Mouse (Mus musculus): ENCODE data around the gene Gm13275. TPM values are rescaled to one million over a fixed set of nuclear protein-coding genes. Genes with fewer than 3 reads are reported as not detected.
"Not testable (repeated sequence)": the region's sequence is repeated elsewhere in the genome, so short reads cannot be mapped to it uniquely, and the experiment has no call there.

The Gm13275 gene
- polyA plus RNA-seq, 1 experiment from 2014 or later, result not detected

GRCm38 (mm10) chr4:88815928-88816327 lies 21.6 kb downstream of the Gm13275 start, which contains the start of gene Ifna7:
Gene Ifna7 (plus strand): TSS chr4:88816228.
- no peak for TF ChIP-seq CTCF (IDR thresholded peaks at IDR 0.05)
- in situ Hi-C loops (cut with MboI; ENCODE audit: low pct_unique_long_range_greater_than_20kb), result no loop called here
- H3K27me3 ChIP-seq, result no peaks in the 10 kb centered on the region
- CTCF ChIA-PET, result no interaction called here
- DNase-seq (ENCODE audit: low read depth, low spot score), result no peak
- ATAC-seq, result no peak
- POLR2A ChIA-PET, result no interaction called here

GRCm38 (mm10) chr4:88819659-88820058 lies 25.4 kb downstream of the Gm13275 start, which contains the start of gene Ifna11:
Gene Ifna11 (plus strand): TSS chr4:88819959.
- ATAC-seq (no peak), DNase-seq (ENCODE audit: low read depth, low spot score) (no peak)
- CTCF ChIA-PET, result interaction anchor here (1.2 kb wide), 1 partner anchor 11 kb away, joined by 5 read pairs; no protein-coding TSS in a partner anchor
- no peak for TF ChIP-seq CTCF (IDR thresholded peaks at IDR 0.05)
- in situ Hi-C loops (cut with MboI; ENCODE audit: low pct_unique_long_range_greater_than_20kb), result no loop called here
- POLR2A ChIA-PET, result no interaction called here
- no peaks in the 10 kb centered on the region for H3K27me3 ChIP-seq

GRCm38 (mm10) chr4:88822995-88823394 lies 28.7 kb downstream of the Gm13275 start:
- POLR2A ChIA-PET, result no interaction called here

GRCm38 (mm10) chr4:88827116-88827515 lies 32.8 kb downstream of the Gm13275 start, which contains the start of gene Ifna6:
Gene Ifna6 (plus strand): TSS chr4:88827416.
- POLR2A ChIA-PET; H3K27me3 ChIP-seq; DNase-seq (ENCODE audit: low read depth, low spot score); CTCF ChIA-PET; ATAC-seq: not testable (repeated sequence)
- in situ Hi-C loops (cut with MboI; ENCODE audit: low pct_unique_long_range_greater_than_20kb), result loop anchor here (25.0 kb wide), 4 partner anchors 665 to 1715 kb away; partner anchors contain the start of gene Dmrta1

More at GRCm38 (mm10) chr4:88822995-88823394, 28.7 kb downstream of the Gm13275 start:
- DNase-seq (ENCODE audit: low read depth, low spot score) (no peak), ATAC-seq (no peak)
- CTCF ChIA-PET, result interaction anchor here (1.9 kb wide), 1 partner anchor 8 kb away, joined by 10 read pairs; no protein-coding TSS in a partner anchor
- in situ Hi-C loops (cut with MboI; ENCODE audit: low pct_unique_long_range_greater_than_20kb), result no loop called here
- TF ChIP-seq CTCF (IDR thresholded peaks at IDR 0.05), result peak; percentile 34
- no peaks in the 10 kb centered on the region for H3K27me3 ChIP-seq

- peak; percentile 97 for TF ChIP-seq CTCF (IDR thresholded peaks at IDR 0.05)
- in situ Hi-C loops (cut with MboI; ENCODE audit: low pct_unique_long_range_greater_than_20kb), result loop anchor here (5.0 to 25.0 kb wide), 5 partner anchors 258 to 1718 kb away; partner anchors contain the start of genes Dmrta1 and Ifna14
- H3K27me3 ChIP-seq, result peaks cover 4% of the 10 kb centered on the region
- DNase-seq (ENCODE audit: low read depth, low spot score) (peak; percentile 30), ATAC-seq (peak; percentile 27)
- CTCF ChIA-PET, result interaction anchor here (1.0 to 3.0 kb wide), 18 partner anchors 8 to 669 kb away, joined by 3 to 31 read pairs (median 6); partner anchors contain the start of genes Ifna14 and Ifna4
- POLR2A ChIA-PET, result no interaction called here
These were observed 36.2 kb downstream of the Gm13275 start for GRCm38 (mm10) chr4:88830523-88830922.

GRCm38 (mm10) chr4:88835225-88835624 lies 40.9 kb downstream of the Gm13275 start, which contains the start of gene Ifna5:
Gene Ifna5 (plus strand): TSS chr4:88835525.
- ATAC-seq, CTCF ChIA-PET: not testable (repeated sequence)

GRCm38 (mm10) chr4:88838828-88839227 lies 44.5 kb downstream of the Gm13275 start:
- peak; percentile 42 for TF ChIP-seq CTCF (IDR thresholded peaks at IDR 0.05)
- no peak for ATAC-seq
- in situ Hi-C loops (cut with MboI; ENCODE audit: low pct_unique_long_range_greater_than_20kb), result loop anchor here (25.0 kb wide), 4 partner anchors 677 to 1727 kb away; partner anchors contain the start of gene Dmrta1
- no peak for DNase-seq (ENCODE audit: low read depth, low spot score)
- ChIA-PET POLR2A (no interaction called here), CTCF (interaction anchor here (1.1 kb wide), 1 partner anchor 10 kb away, joined by 4 read pairs; no protein-coding TSS in a partner anchor)
- no peaks in the 10 kb centered on the region for H3K27me3 ChIP-seq

More at GRCm38 (mm10) chr4:88835225-88835624, 40.9 kb downstream of the Gm13275 start, which contains the start of gene Ifna5:
- DNase-seq (ENCODE audit: low read depth, low spot score); H3K27me3 ChIP-seq; POLR2A ChIA-PET: not testable (repeated sequence)
- in situ Hi-C loops (cut with MboI; ENCODE audit: low pct_unique_long_range_greater_than_20kb), result loop anchor here (25.0 kb wide), 4 partner anchors 673 to 1723 kb away; partner anchors contain the start of gene Dmrta1

GRCm38 (mm10) chr4:88840058-88840457 lies 45.8 kb downstream of the Gm13275 start:
- ChIA-PET POLR2A (no interaction called here), CTCF (no interaction called here)
- in situ Hi-C loops (cut with MboI; ENCODE audit: low pct_unique_long_range_greater_than_20kb), result loop anchor here (25.0 kb wide), 4 partner anchors 678 to 1728 kb away; partner anchors contain the start of gene Dmrta1
- H3K27me3 ChIP-seq, result peaks cover 4% of the 10 kb centered on the region
- ATAC-seq (no peak), DNase-seq (ENCODE audit: low read depth, low spot score) (no peak)
- TF ChIP-seq CTCF (IDR thresholded peaks at IDR 0.05), result no peak

GRCm38 (mm10) chr4:88841438-88841911 lies 47.2 kb downstream of the Gm13275 start, which contains the start of gene Ifna4:
Gene Ifna4 (plus strand): TSS chr4:88841861.
- in situ Hi-C loops (cut with MboI; ENCODE audit: low pct_unique_long_range_greater_than_20kb), result loop anchor here (25.0 kb wide), 4 partner anchors 679 to 1729 kb away; partner anchors contain the start of gene Dmrta1

More at GRCm38 (mm10) chr4:88841438-88841911, 47.2 kb downstream of the Gm13275 start, which contains the start of gene Ifna4:
- TF ChIP-seq CTCF (IDR thresholded peaks at IDR 0.05), result no peak
- DNase-seq (ENCODE audit: low read depth, low spot score) (no peak), ATAC-seq (no peak)
- CTCF ChIA-PET, result interaction anchor here (1.1 kb wide), 1 partner anchor 10 kb away, joined by 6 read pairs; no protein-coding TSS in a partner anchor
- POLR2A ChIA-PET, result no interaction called here
- peaks cover 8% of the 10 kb centered on the region for H3K27me3 ChIP-seq

Other genes starting within 250 kb of the Gm13275 start
- gene Ifna15, start 236.2 kb upstream of the Gm13275 start, polyA plus RNA-seq (2021), result not detected
- gene Ifna14, start 222.7 kb upstream of the Gm13275 start, polyA plus RNA-seq (2021), result not detected
- not detected for gene Ifna9, start 202.1 kb upstream of the Gm13275 start, polyA plus RNA-seq (2021)
- not detected for gene Ifna12, start 191.1 kb upstream of the Gm13275 start, polyA plus RNA-seq (2021)
- gene C87499, start 160.1 kb upstream of the Gm13275 start, polyA plus RNA-seq (2021), result not detected
- not detected for gene Ifna13, start 150.0 kb upstream of the Gm13275 start, polyA plus RNA-seq (2021)
- gene Ifna16, start 117.6 kb upstream of the Gm13275 start, polyA plus RNA-seq (2021), result not detected
- gene Ifna2, start 110.6 kb upstream of the Gm13275 start, polyA plus RNA-seq (2021), result not detected
- not detected for gene Ifnab, start 103.1 kb upstream of the Gm13275 start, polyA plus RNA-seq (2021)
- gene Gm26566, start 72.7 kb upstream of the Gm13275 start, polyA plus RNA-seq (2021), result 1.3 TPM
- gene Klhl9, start 72.0 kb upstream of the Gm13275 start, polyA plus RNA-seq (2021), result 18.2 TPM
- not detected for gene Gm13271, start 39.6 kb upstream of the Gm13275 start, polyA plus RNA-seq (2021)
- not detected for gene Gm13283, start 34.4 kb upstream of the Gm13275 start, polyA plus RNA-seq (2021)
- gene Gm13290, start 20.7 kb upstream of the Gm13275 start, polyA plus RNA-seq (2021), result 2.7 TPM
- not detected for gene Gm13289, start 17.6 kb upstream of the Gm13275 start, polyA plus RNA-seq (2021)
- not detected for gene Gm13272, start 14.6 kb upstream of the Gm13275 start, polyA plus RNA-seq (2021)
- gene Ifnz, start 12.4 kb upstream of the Gm13275 start, polyA plus RNA-seq (2021), result not detected
- gene Gm13276, start 8.8 kb upstream of the Gm13275 start, polyA plus RNA-seq (2021), result 2.4 TPM
- gene Gm13277, start 5.9 kb upstream of the Gm13275 start, polyA plus RNA-seq (2021), result not detected
- not detected for gene Gm13278, start 2.9 kb upstream of the Gm13275 start, polyA plus RNA-seq (2021)
- gene Gm13279, start 2.9 kb downstream of the Gm13275 start, polyA plus RNA-seq (2021), result not detected
- gene Gm13285, start 5.2 kb downstream of the Gm13275 start, polyA plus RNA-seq (2021), result 1.1 TPM
- gene Gm13287, start 8.8 kb downstream of the Gm13275 start, polyA plus RNA-seq (2021), result 2.1 TPM
- 0.22 TPM for gene Gm13288, start 11.0 kb downstream of the Gm13275 start, polyA plus RNA-seq (2021)
- not detected for gene Ifna7, start 21.7 kb downstream of the Gm13275 start, polyA plus RNA-seq (2021)
- gene Ifna11, start 25.5 kb downstream of the Gm13275 start, polyA plus RNA-seq (2021), result not detected
- gene Ifna6, start 32.9 kb downstream of the Gm13275 start, polyA plus RNA-seq (2021), result not detected
- gene Ifna5, start 41.0 kb downstream of the Gm13275 start, polyA plus RNA-seq (2021), result not detected
- not detected for gene Ifna4, start 47.4 kb downstream of the Gm13275 start, polyA plus RNA-seq (2021)
- not detected for gene Ifna1, start 55.6 kb downstream of the Gm13275 start, polyA plus RNA-seq (2021)
- 0.15 TPM for gene Ifne, start 85.7 kb downstream of the Gm13275 start, polyA plus RNA-seq (2021)

Measured in Patski (cell line).